Mouse (Mus musculus): ENCODE data around the gene Ttc8. TPM values are rescaled to one million over a fixed set of nuclear protein-coding genes. Genes with fewer than 3 reads are reported as not detected.
"Not testable (repeated sequence)": the region's sequence is repeated elsewhere in the genome, so short reads cannot be mapped to it uniquely, and the experiment has no call there.

The Ttc8 gene
- 10 to 100 TPM; 27.7 to 31.1 TPM for total RNA-seq (2021)

GRCm38 (mm10) chr12:98920194-98920991 is at the start of gene Ttc8:
Gene Ttc8, plus strand, starts transcription at chr12:98920574.
- DNase-seq, result peak; percentile 91
- intact Hi-C loops (cut with DNase I), result no loop called here

GRCm38 (mm10) chr12:98872836-98873235 is 47.5 kb upstream of the Ttc8 start:
- no peak for DNase-seq
- intact Hi-C loops (cut with DNase I), result loop anchor here (10.0 kb wide), 1 partner anchor 58 kb away; no protein-coding TSS in a partner anchor

GRCm38 (mm10) chr12:98875216-98875615 is 45.2 kb upstream of the Ttc8 start:
- no peak for DNase-seq
- intact Hi-C loops (cut with DNase I), result loop anchor here (10.0 kb wide), 1 partner anchor 60 kb away; no protein-coding TSS in a partner anchor

GRCm38 (mm10) chr12:98878693-98879092 is 41.7 kb upstream of the Ttc8 start:
- DNase-seq, result no peak

GRCm38 (mm10) chr12:98881796-98882195 is 38.6 kb upstream of the Ttc8 start:
- DNase-seq, result no peak
- intact Hi-C loops (cut with DNase I), result no loop called here

More at GRCm38 (mm10) chr12:98878693-98879092, 41.7 kb upstream of the Ttc8 start:
- intact Hi-C loops (cut with DNase I), result loop anchor here (10.0 kb wide), 1 partner anchor 64 kb away; no protein-coding TSS in a partner anchor

GRCm38 (mm10) chr12:98884515-98884914 is 35.9 kb upstream of the Ttc8 start:
- intact Hi-C loops (cut with DNase I), result no loop called here
- no peak for DNase-seq

GRCm38 (mm10) chr12:98896761-98897160 is 23.6 kb upstream of the Ttc8 start:
- intact Hi-C loops (cut with DNase I), result no loop called here
- no peak for DNase-seq

- intact Hi-C loops (cut with DNase I), result no loop called here
- no peak for DNase-seq
These were observed 20.7 kb upstream of the Ttc8 start for GRCm38 (mm10) chr12:98899676-98900075.

GRCm38 (mm10) chr12:98900341-98900880 is 20.0 kb upstream of the Ttc8 start:
- intact Hi-C loops (cut with DNase I), result no loop called here
- DNase-seq, result peak; percentile 29

GRCm38 (mm10) chr12:98900881-98901801 is 19.2 kb upstream of the Ttc8 start, which contains the start of gene Eml5:
Gene Eml5, minus strand, starts transcription at chr12:98901484.
- intact Hi-C loops (cut with DNase I), result no loop called here
- DNase-seq, result peak; percentile 91

- DNase-seq, result no peak
- intact Hi-C loops (cut with DNase I), result no loop called here
These were observed 14.9 kb upstream of the Ttc8 start for GRCm38 (mm10) chr12:98905466-98905865.

- intact Hi-C loops (cut with DNase I), result no loop called here
- no peak for DNase-seq
These were observed 10.3 kb upstream of the Ttc8 start for GRCm38 (mm10) chr12:98910096-98910495.

GRCm38 (mm10) chr12:98931174-98931573 is 10.8 kb downstream of the Ttc8 start:
- DNase-seq, result peak; percentile 9
- intact Hi-C loops (cut with DNase I), result no loop called here

GRCm38 (mm10) chr12:98932441-98932840 is 12.1 kb downstream of the Ttc8 start:
- no peak for DNase-seq
- intact Hi-C loops (cut with DNase I), result no loop called here

GRCm38 (mm10) chr12:98932856-98933255 is 12.5 kb downstream of the Ttc8 start:
- intact Hi-C loops (cut with DNase I), result no loop called here
- no peak for DNase-seq

- DNase-seq, result not testable (repeated sequence)
These were observed 30.9 kb downstream of the Ttc8 start for GRCm38 (mm10) chr12:98951295-98951694.

GRCm38 (mm10) chr12:98956951-98957350 is 36.6 kb downstream of the Ttc8 start:
- DNase-seq, result no peak
- intact Hi-C loops (cut with DNase I), result no loop called here

More at GRCm38 (mm10) chr12:98951295-98951694, 30.9 kb downstream of the Ttc8 start:
- intact Hi-C loops (cut with DNase I), result not testable (repeated sequence)

- intact Hi-C loops (cut with DNase I), result no loop called here
- no peak for DNase-seq
These were observed 37.1 kb downstream of the Ttc8 start for GRCm38 (mm10) chr12:98957455-98957854.

GRCm38 (mm10) chr12:98961008-98961407 is 40.6 kb downstream of the Ttc8 start:
- intact Hi-C loops (cut with DNase I), result no loop called here
- DNase-seq, result no peak

GRCm38 (mm10) chr12:98961415-98961814 is 41.0 kb downstream of the Ttc8 start:
- DNase-seq, result no peak
- intact Hi-C loops (cut with DNase I), result no loop called here

Data from left cerebral cortex, postnatal 4 days (tissue).